Mouse (Mus musculus) myocyte (in vitro differentiated cells): ENCODE data around the gene Ugt1a10.

Experiments
- E2F4 ChIP-seq: IDR thresholded peaks from one replicate; pipeline ENCODE4 v1.6.1; 2011; ENCODE audit warnings: mild to moderate bottlenecking, control low read depth, moderate library complexity; ENCODE audit not compliant: insufficient read depth
- MAX ChIP-seq: IDR thresholded peaks from one replicate; pipeline ENCODE4 v1.6.1; 2011; ENCODE audit warnings: low read depth, mild to moderate bottlenecking, control low read depth
- MYOD1 ChIP-seq, 3 experiments: IDR thresholded peaks; one replicate each; pipeline ENCODE4 v1.6.1; 2011; ENCODE audit warnings: control low read depth in 2 of 3, low read depth in 2 of 3, mild to moderate bottlenecking in 2 of 3, moderate library complexity in 1 of 3; ENCODE audit not compliant: insufficient read length in 2 of 3, control insufficient read depth in 1 of 3
- MYOG ChIP-seq, 3 experiments: IDR thresholded peaks; one replicate each; pipeline ENCODE4 v1.6.1; 2011; ENCODE audit warnings: control low read depth in 2 of 3, low read depth in 2 of 3, mild to moderate bottlenecking in 2 of 3; ENCODE audit not compliant: insufficient read length in 2 of 3, control insufficient read depth in 1 of 3, insufficient read depth in 1 of 3
- POLR2A ChIP-seq: IDR thresholded peaks from one replicate; pipeline ENCODE4 v1.6.1; 2011; ENCODE audit warnings: low read depth, mild to moderate bottlenecking, control low read depth, moderate library complexity; ENCODE audit not compliant: insufficient read length
- POLR2AphosphoS2 ChIP-seq: IDR thresholded peaks from one replicate; pipeline ENCODE4 v1.6.1; 2011; ENCODE audit warnings: low read depth, control low read depth; ENCODE audit not compliant: insufficient read length
- SRF ChIP-seq: IDR thresholded peaks from one replicate; pipeline ENCODE4 v1.6.1; 2011; ENCODE audit warnings: low read depth; ENCODE audit not compliant: control insufficient read depth, insufficient read length
- TCF3 ChIP-seq: IDR thresholded peaks from one replicate; pipeline ENCODE4 v1.6.1; 2011; ENCODE audit warnings: low read depth, control low read depth; ENCODE audit not compliant: insufficient read length

DNA sequence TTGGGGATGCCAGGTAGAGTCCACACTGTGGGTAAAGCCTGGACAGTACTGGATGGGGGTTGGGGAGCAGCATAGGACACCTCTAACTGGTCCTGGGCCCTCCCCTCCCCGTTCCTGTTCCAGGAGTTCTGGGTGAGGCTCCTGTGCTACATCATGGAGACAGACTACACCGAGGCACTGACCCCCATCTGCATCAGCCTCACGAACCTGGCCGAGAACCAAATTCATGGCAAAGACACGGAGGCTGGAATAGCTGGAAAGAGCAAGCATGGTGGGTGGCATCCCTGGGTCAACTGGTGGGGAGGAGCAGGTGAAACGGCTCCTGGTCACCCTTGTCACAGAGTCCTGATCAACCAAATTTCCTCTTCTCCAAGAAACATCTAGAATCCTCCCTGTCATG, 183.6 kb downstream of the Ugt1a10 start:
- TF ChIP-seq POLR2A: no peak
- no peak for TF ChIP-seq MYOD1 (IDR thresholded peaks at IDR 0.05; ENCODE audit: control insufficient read depth in 1 of 3, insufficient read length in 2 of 3, low read depth in 2 of 3)
- no peak for TF ChIP-seq MAX
- TF ChIP-seq POLR2AphosphoS2: no peak
- no peak for TF ChIP-seq MYOG (IDR thresholded peaks at IDR 0.05; ENCODE audit: control insufficient read depth in 1 of 3, insufficient read depth in 1 of 3, insufficient read length in 2 of 3, low read depth in 2 of 3)
- no peak for TF ChIP-seq E2F4
- no peak for TF ChIP-seq SRF
- TF ChIP-seq TCF3: no peak
